Mouse (Mus musculus) embryonic facial prominence, embryonic 15.5 days (tissue): ENCODE data around the gene Dnajb5. TPM values are rescaled to one million over a fixed set of nuclear protein-coding genes. Genes with fewer than 3 reads are reported as not detected.

ENCODE experiments used
- ATAC-seq: fragments of 200-750 bp; cut with Nextera tagmentation; 2 replicates; pipeline ENCODE4 v1.8.0; 2017; ENCODE audit warnings: low read depth, moderate TSS enrichment; ENCODE audit not compliant: insufficient number of reproducible peaks, low FRiP score, low TSS enrichment
- H3K27ac ChIP-seq: fragments of 300-500 bp; sonication (generic); replicated peaks from 2 replicates; pipeline ENCODE4 v1.5.1; 2015; ENCODE audit warnings: mild to moderate bottlenecking, inconsistent platforms
- H3K27me3 ChIP-seq: fragments of 300-500 bp; sonication (generic); 2 replicates; pipeline ENCODE4 v1.6.1; 2015; ENCODE audit warnings: inconsistent platforms
- H3K36me3 ChIP-seq: fragments of 300-500 bp; sonication (generic); 2 replicates; pipeline ENCODE4 v1.6.1; 2015; ENCODE audit warnings: mild to moderate bottlenecking, inconsistent platforms
- H3K4me1 ChIP-seq: fragments of 300-500 bp; sonication (generic); 2 replicates; pipeline ENCODE4 v1.6.1; 2015; ENCODE audit warnings: inconsistent platforms
- H3K4me2 ChIP-seq: fragments of 300-500 bp; sonication (generic); replicated peaks from 2 replicates; pipeline ENCODE4 v1.6.1; 2015; ENCODE audit warnings: mild to moderate bottlenecking, inconsistent platforms
- H3K4me3 ChIP-seq: fragments of 300-500 bp; sonication (generic); replicated peaks from 2 replicates; pipeline ENCODE4 v1.5.1; 2015; ENCODE audit warnings: mild to moderate bottlenecking, inconsistent platforms
- H3K9ac ChIP-seq: fragments of 300-500 bp; sonication (generic); 2 replicates; pipeline ENCODE4 v1.6.1; 2015; ENCODE audit warnings: inconsistent platforms
- H3K9me3 ChIP-seq: fragments of 300-500 bp; sonication (generic); replicated peaks from 2 replicates; pipeline ENCODE4 v1.6.1; 2016; ENCODE audit warnings: inconsistent platforms
- WGBS: fragments of 180-500 bp; shearing (Covaris S2); methylation state at CpG from one replicate; pipeline ENCODE4 v1.1.7; 2015; 5-methylcytosine and 5-hydroxymethylcytosine counted together
- polyA plus RNA-seq: library from polyadenylated mRNA; unstranded; fragments of >200 nt; fragmentation: Nextera tagmentation; extraction: Ambion mirVana; gene quantifications from 2 replicates; pipeline ENCODE4 v1.2.1, GENCODE M21; 2015

Gene Dnajb5
- polyA plus RNA-seq, 1 experiment from 2014 or later: 10.4 TPM

DNA sequence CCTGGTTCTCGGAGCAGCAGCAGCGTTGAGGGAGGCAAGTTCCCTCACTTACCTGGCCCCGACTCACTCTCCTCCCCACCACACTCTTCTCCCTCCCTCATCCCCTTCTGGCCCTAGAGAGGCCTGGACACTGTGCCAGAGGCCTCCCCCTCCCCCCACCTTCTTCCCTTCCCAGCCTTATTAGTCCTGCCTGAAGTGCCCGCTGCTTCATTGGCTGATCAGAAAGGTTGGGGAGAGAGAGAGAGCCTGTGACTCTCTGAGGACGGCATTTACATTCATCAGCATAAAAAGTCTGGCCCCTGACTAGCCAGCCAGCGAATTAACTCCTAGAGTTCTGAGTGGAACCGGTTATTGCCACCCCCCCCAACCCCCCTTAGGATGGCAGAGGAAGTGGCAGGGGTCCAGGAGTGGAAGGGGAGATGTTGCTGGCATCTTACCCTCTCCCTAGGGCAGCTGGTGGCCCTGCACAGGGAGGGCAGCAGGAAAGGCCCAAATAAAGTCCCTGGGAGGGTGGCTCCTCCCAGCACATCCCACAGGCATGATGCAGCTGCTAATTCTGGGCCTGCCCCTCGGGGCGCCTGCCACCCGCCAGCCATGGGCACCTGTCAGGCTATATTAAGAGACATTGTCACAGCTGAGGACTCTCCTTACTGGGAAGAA lies 4.0 kb downstream of the Dnajb5 start:
- peaks cover 38% of the 10 kb centered on the region for H3K4me1 ChIP-seq
- peaks cover 11% of the 10 kb centered on the region for H3K36me3 ChIP-seq
- no peak overlapping the region for H3K9ac ChIP-seq
- peak overlapping the region; percentile 66; the same call in 1 of the 2 replicates for H3K27ac ChIP-seq
- no peak overlapping the region for H3K4me3 ChIP-seq
- 20% methylated on average over 10 of the region's 10 CpGs for WGBS
- H3K27me3 ChIP-seq: no peaks in the 10 kb centered on the region
- H3K4me2 ChIP-seq: no peak overlapping the region
- H3K9me3 ChIP-seq: no peaks in the 10 kb centered on the region
- no peak for ATAC-seq

DNA sequence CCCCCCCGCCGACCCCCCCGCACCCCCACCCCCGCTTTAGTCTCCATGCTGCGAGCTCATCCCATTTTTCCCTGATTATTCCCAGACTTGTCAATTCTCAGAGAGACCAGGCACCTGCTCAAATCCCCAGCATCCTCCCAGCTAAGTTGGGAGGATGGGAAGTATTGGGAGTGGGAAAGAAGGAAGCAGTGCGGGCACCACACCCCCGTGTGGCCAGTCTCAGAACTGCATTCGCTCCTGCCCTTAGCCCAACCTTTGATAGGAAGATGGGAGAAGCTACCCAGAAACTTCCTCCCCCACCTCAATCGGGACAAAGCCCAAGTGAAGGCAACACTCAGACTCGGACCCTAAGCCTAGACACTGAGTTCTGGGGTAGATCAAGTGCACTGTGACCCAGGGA lies 4.7 kb downstream of the Dnajb5 start:
- Histone ChIP-seq H3K9ac (no peak overlapping the region), H3K4me1 (peaks cover 38% of the 10 kb centered on the region), H3K9me3 (no peaks in the 10 kb centered on the region), H3K27ac (peak overlapping the region; percentile 29; the same call in 1 of the 2 replicates), H3K4me3 (no peak overlapping the region), H3K4me2 (no peak overlapping the region), H3K27me3 (no peaks in the 10 kb centered on the region), H3K36me3 (peaks cover 11% of the 10 kb centered on the region)
- WGBS: 5% methylated on average over 10 of the region's 10 CpGs
- no peak for ATAC-seq

DNA sequence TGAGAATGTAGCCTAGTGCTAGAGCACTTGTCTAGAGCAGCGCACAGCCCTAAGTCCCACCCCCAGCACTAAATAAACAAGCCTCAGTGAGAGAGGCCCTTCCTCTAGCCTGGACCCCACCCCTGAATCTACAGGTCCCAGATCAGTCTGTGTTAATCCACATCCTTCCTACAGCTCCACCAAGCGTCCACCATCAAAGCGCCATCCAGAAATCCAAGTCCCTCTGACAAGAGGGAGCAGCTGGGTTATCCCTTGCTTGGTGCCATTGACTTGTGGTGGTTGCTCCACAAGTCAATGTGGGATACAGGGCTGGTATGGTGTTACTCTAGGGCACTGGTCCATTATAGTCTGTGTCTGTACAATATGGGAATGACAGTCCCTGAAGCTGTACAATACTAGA lies 5.6 kb downstream of the Dnajb5 start:
- Histone ChIP-seq H3K27me3 (no peaks in the 10 kb centered on the region), H3K9ac (no peak overlapping the region), H3K4me2 (no peak overlapping the region), H3K4me1 (peaks cover 38% of the 10 kb centered on the region), H3K4me3 (no peak overlapping the region), H3K27ac (no peak overlapping the region), H3K36me3 (peaks cover 11% of the 10 kb centered on the region), H3K9me3 (no peaks in the 10 kb centered on the region)
- no peak for ATAC-seq
- 88% methylated on average over 3 of the region's 3 CpGs for WGBS

DNA sequence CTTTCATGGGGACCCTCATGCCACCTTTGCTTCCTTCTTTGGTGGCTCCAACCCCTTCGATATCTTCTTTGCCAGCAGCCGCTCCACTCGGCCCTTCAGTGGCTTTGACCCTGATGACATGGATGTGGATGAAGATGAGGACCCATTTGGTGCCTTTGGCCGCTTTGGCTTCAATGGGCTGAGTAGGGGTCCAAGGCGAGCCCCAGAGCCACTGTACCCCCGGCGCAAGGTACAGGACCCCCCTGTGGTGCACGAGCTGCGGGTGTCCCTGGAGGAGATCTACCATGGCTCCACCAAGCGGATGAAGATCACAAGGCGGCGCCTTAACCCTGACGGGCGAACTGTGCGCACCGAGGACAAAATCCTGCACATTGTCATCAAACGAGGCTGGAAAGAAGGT lies 7.0 kb downstream of the Dnajb5 start:
- 94% methylated on average over 17 of the region's 17 CpGs for WGBS
- no peak overlapping the region for H3K4me2 ChIP-seq
- no peak for ATAC-seq
- no peak overlapping the region for H3K27ac ChIP-seq
- H3K4me1 ChIP-seq: peaks cover 24% of the 10 kb centered on the region
- H3K36me3 ChIP-seq: peaks cover 11% of the 10 kb centered on the region
- H3K4me3 ChIP-seq: no peak overlapping the region
- no peak overlapping the region for H3K9ac ChIP-seq
- H3K27me3 ChIP-seq: no peaks in the 10 kb centered on the region
- H3K9me3 ChIP-seq: no peaks in the 10 kb centered on the region

DNA sequence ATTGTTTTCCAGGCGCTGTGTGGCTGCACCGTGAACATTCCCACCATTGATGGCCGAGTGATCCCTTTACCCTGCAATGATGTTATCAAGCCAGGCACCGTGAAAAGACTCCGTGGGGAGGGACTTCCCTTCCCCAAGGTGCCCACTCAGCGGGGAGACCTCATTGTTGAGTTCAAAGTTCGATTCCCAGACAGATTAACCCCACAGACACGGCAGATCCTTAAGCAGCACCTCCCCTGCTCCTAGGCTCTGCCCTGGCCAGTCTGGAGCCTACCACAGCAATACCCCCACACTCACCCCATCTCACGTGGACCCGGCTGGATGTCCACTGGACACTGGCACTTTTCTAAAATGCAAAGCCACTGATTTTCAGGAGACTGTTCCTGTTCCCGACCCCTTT lies 7.7 kb downstream of the Dnajb5 start:
- no peak for ATAC-seq
- Histone ChIP-seq H3K4me1 (peaks cover 18% of the 10 kb centered on the region), H3K9me3 (no peaks in the 10 kb centered on the region), H3K27me3 (no peaks in the 10 kb centered on the region), H3K4me3 (no peak overlapping the region), H3K36me3 (peaks cover 11% of the 10 kb centered on the region), H3K27ac (no peak overlapping the region), H3K9ac (no peak overlapping the region), H3K4me2 (no peak overlapping the region)
- WGBS: 82% methylated on average over 11 of the region's 11 CpGs

DNA sequence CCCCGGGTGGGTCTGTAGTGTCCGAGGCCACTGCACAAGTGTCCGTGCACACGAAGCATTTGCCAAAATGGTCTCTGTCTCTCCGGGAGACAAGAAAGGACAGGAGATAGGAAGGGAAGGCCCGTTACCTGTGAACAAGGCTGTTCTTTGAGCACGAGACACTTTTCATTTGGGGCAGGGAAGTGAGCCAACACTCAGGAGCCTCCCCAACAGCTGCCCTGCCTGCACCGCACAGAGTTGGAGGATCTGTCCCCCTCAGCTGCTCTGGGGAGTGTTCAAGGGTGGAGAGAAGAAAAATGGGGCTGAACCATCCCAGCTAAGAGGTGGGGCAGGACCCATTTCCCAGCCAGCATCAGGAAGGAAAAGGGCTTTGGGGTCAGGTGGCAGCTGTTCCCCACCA lies 8.4 kb downstream of the Dnajb5 start:
- 85% methylated on average over 8 of the region's 8 CpGs for WGBS
- no peak for ATAC-seq
- Histone ChIP-seq H3K4me3 (no peak overlapping the region), H3K9ac (no peak overlapping the region), H3K36me3 (peaks cover 11% of the 10 kb centered on the region), H3K27ac (no peak overlapping the region), H3K9me3 (no peaks in the 10 kb centered on the region), H3K4me2 (no peak overlapping the region), H3K4me1 (peaks cover 11% of the 10 kb centered on the region), H3K27me3 (no peaks in the 10 kb centered on the region)

DNA sequence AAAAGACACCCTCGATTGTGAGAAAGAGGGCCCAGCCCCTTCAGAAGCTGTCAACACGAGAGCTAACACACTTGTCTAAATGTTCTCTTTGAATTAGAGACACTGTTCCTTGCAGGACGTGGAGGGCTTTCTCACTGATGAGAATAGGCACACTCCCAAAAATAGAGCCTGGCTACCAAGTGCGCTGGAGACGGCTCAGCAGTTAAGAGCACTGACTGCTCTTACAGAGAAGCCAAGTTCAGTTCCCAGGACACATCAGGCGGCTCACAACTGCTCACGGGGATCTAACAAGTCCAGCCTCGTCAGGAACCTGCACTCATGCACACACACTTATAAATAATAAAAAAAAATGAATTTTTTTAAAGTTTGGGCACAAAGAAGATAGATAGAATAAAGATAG lies 9.3 kb downstream of the Dnajb5 start:
- Histone ChIP-seq H3K27ac (no peak overlapping the region), H3K36me3 (peaks cover 11% of the 10 kb centered on the region), H3K4me1 (peaks cover 1% of the 10 kb centered on the region), H3K9ac (no peak overlapping the region), H3K4me3 (no peak overlapping the region), H3K4me2 (no peak overlapping the region), H3K9me3 (no peaks in the 10 kb centered on the region), H3K27me3 (no peaks in the 10 kb centered on the region)
- WGBS: 59% methylated on average over 8 of the region's 8 CpGs
- ATAC-seq: no peak

DNA sequence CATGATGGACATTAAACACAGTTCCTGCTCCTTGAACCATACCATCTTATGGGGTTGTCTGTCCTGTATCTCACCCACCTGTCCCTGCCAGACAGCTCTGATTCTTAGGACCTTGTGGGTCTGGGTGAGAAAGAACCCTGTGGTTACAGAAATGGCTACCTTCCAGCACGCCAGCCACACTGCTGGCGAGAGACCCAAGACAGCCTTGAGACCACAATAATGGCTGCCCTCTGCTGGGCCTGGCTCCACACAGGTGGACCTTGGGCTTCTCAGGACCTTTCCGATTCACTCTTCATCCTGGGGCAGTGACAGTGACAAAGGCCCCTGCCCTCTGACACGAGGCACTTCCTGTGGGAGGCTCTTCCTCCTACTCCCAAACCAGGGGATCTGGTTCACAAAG lies 9.8 kb downstream of the Dnajb5 start:
- no peak for ATAC-seq
- no peak overlapping the region for H3K4me2 ChIP-seq
- no peak overlapping the region for H3K4me3 ChIP-seq
- peaks cover 11% of the 10 kb centered on the region for H3K36me3 ChIP-seq
- no peaks in the 10 kb centered on the region; the same call in 1 of the 2 replicates for H3K27me3 ChIP-seq
- 54% methylated on average over 4 of the region's 4 CpGs for WGBS
- no peak overlapping the region for H3K27ac ChIP-seq
- H3K4me1 ChIP-seq: no peaks in the 10 kb centered on the region
- H3K9ac ChIP-seq: no peak overlapping the region
- no peaks in the 10 kb centered on the region for H3K9me3 ChIP-seq

DNA sequence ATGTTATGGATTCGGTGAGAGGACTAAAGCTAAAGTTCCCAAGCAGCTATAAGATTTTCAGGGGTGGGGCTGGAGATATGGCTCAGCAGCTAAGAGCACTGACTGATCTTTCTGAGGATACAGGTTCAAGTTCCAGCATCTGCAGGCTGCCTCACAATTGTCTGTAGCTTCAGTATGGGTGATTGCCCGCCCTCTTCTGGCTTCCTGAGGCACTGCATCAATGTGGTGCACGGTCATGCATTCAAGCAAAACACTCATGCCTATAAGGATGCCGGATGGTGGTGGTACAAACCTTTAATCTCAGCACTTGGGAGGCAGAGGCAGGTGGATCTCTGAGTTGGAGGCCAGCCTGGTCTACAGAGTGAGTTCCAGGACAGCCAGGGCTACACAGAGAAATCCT lies 12.0 kb downstream of the Dnajb5 start:
- peaks cover 10% of the 10 kb centered on the region for H3K36me3 ChIP-seq
- no peak overlapping the region for H3K27ac ChIP-seq
- no peak overlapping the region for H3K4me3 ChIP-seq
- WGBS: 27% methylated on average over 4 of the region's 4 CpGs
- H3K9me3 ChIP-seq: no peaks in the 10 kb centered on the region
- no peak for ATAC-seq
- H3K27me3 ChIP-seq: no peaks in the 10 kb centered on the region; the same call in 1 of the 2 replicates
- H3K4me2 ChIP-seq: no peak overlapping the region
- no peak overlapping the region for H3K9ac ChIP-seq
- H3K4me1 ChIP-seq: peaks cover 7% of the 10 kb centered on the region; the same call in 1 of the 2 replicates

DNA sequence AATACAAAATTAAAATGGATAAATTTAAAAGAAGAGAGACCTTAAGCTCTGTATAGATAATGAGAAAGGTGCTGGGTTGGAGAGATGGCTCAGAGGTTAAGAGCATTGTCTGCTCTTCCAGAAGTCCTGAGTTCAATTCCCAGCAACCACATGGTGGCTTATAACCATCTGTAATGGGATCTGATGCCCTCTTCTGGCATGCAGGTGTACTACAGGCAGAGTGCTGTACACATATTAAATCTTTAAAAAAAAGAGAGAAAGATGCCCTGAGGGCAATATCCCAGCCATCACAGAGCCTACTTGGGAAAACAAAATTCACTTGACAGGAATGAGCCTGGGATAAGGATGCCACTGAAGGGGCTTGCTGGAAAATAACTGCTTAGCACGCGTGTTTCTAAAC lies 13.9 kb downstream of the Dnajb5 start:
- Histone ChIP-seq H3K27ac (no peak overlapping the region), H3K36me3 (no peaks in the 10 kb centered on the region)

DNA sequence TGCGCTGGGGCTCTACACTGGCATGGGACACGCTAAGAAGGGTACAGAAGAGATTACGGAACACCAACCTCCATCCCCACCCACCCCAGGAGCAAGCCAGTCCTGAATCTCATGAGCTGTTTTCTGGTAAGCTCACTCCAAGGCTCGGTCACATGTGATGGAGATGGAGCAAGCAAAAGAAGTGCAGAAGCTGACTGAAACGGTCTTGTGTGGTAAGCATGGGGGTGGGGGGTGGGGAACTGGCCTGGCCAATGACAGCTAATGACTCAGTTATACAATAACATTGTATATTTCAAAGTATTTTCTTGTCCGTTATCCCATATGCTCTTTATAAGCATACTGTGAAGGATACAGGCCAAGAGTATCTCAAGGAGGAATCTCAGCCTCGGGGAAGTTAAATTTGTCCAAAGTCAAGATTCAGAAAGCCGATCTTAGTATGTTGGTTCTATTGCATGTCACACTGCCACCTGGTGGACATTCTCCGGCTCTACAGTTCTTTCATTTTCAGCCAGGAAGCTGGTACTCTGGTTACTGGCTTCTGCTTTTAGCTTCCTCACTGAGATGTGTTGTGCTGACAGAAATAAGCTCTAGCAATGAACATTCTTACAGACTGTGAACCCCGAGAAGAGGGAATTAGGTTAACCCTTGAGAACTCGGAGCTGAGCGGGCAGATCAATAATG lies 15.6 kb downstream of the Dnajb5 start:
- Histone ChIP-seq H3K27me3 (no peaks in the 10 kb centered on the region; the same call in 1 of the 2 replicates), H3K4me3 (peak overlapping the region; percentile 2; the same call in 1 of the 2 replicates), H3K9ac (no peak overlapping the region), H3K4me2 (peak overlapping the region; percentile 38), H3K9me3 (no peaks in the 10 kb centered on the region), H3K36me3 (no peaks in the 10 kb centered on the region), H3K27ac (no peak overlapping the region), H3K4me1 (peaks cover 7% of the 10 kb centered on the region; the same call in 1 of the 2 replicates)
- ATAC-seq: no peak
- 12% methylated on average over 12 of the region's 12 CpGs for WGBS

More for the DNA sequence above, 13.9 kb downstream of the Dnajb5 start:
- Histone ChIP-seq H3K4me3 (no peak overlapping the region), H3K27me3 (no peaks in the 10 kb centered on the region; the same call in 1 of the 2 replicates), H3K4me1 (peaks cover 7% of the 10 kb centered on the region; the same call in 1 of the 2 replicates), H3K9ac (no peak overlapping the region), H3K9me3 (no peaks in the 10 kb centered on the region), H3K4me2 (no peak overlapping the region)
- WGBS: 93% methylated on average over 2 of the region's 2 CpGs
- ATAC-seq: no peak
